Mouse (Mus musculus) stomach, postnatal 0 days (tissue): Measurements from ENCODE around the gene Gm19345. TPM values are rescaled to one million over a fixed set of nuclear protein-coding genes. Genes with fewer than 3 reads are reported as not detected.

Source experiments
- ATAC-seq: fragments of 200-750 bp; cut with Nextera tagmentation; 2 replicates; pipeline ENCODE4 v1.8.0; 2017; ENCODE audit not compliant: low FRiP score, low TSS enrichment
- DNase-seq: peaks from one replicate; pipeline ENCODE4 v3.0.0-alpha.2; 2016; ENCODE audit warnings: low spot score
- H3K27ac ChIP-seq: fragments of 300-500 bp; sonication (generic); replicated peaks from 2 replicates; pipeline ENCODE4 v1.5.1; 2014; ENCODE audit warnings: mild to moderate bottlenecking, control low read depth
- H3K27me3 ChIP-seq: fragments of 300-500 bp; sonication (generic); 2 replicates; pipeline ENCODE4 v1.6.1; 2014; ENCODE audit warnings: low read length; ENCODE audit not compliant: control insufficient read depth, insufficient read depth
- H3K36me3 ChIP-seq: fragments of 300-500 bp; sonication (generic); 2 replicates; pipeline ENCODE4 v1.6.1; 2014; ENCODE audit warnings: low read length, mixed read lengths; ENCODE audit not compliant: control insufficient read depth, insufficient read depth
- H3K4me1 ChIP-seq: fragments of 300-500 bp; sonication (generic); replicated peaks from 2 replicates; pipeline ENCODE4 v1.6.1; 2014; ENCODE audit warnings: antibody characterized with exemption; ENCODE audit not compliant: control insufficient read depth, insufficient read depth
- H3K4me2 ChIP-seq: fragments of 300-500 bp; sonication (generic); replicated peaks from 2 replicates; pipeline ENCODE4 v1.6.1; 2014; ENCODE audit warnings: low read depth, mild to moderate bottlenecking, control low read depth, moderate library complexity
- H3K4me3 ChIP-seq: fragments of 300-500 bp; sonication (generic); 2 replicates; pipeline ENCODE4 v1.5.1; 2014; ENCODE audit warnings: low read depth, low read length, control low read depth
- H3K9ac ChIP-seq: fragments of 300-500 bp; sonication (generic); 2 replicates; pipeline ENCODE4 v1.6.1; 2014; ENCODE audit warnings: mild to moderate bottlenecking, low read length, control low read depth, mixed read lengths
- H3K9me3 ChIP-seq: fragments of 300-500 bp; sonication (generic); 2 replicates; pipeline ENCODE4 v1.6.1; 2016; ENCODE audit warnings: low read length; ENCODE audit not compliant: control insufficient read depth
- CTCF ChIP-seq: IDR thresholded peaks from 2 replicates; pipeline ENCODE4 v1.5.1; 2016; ENCODE audit warnings: antibody characterized with exemption, low read depth, mild to moderate bottlenecking, moderate library complexity
- EP300 ChIP-seq: optimal IDR thresholded peaks from 2 replicates; pipeline ENCODE3; 2016; ENCODE audit warnings: antibody characterized with exemption
- WGBS: fragments of 180-500 bp; shearing (Covaris S2); extraction: QIAGEN DNeasy Blood & Tissue Kit; methylation state at CpG from one replicate; pipeline ENCODE4 v1.1.7; 2014; 5-methylcytosine and 5-hydroxymethylcytosine counted together
- polyA plus RNA-seq: library from polyadenylated mRNA; unstranded; fragments of >200 nt; fragmentation: Nextera tagmentation; extraction: Ambion mirVana; gene quantifications from 2 replicates; pipeline ENCODE4 v1.2.1, GENCODE M21; 2015

Gene Gm19345
- polyA plus RNA-seq, 1 experiment from 2014 or later: 0.41 TPM

GRCm38 (mm10) chr7:19859740-19860139 is 7.9 kb downstream of the Gm19345 start:
- ATAC-seq (no peak), DNase-seq (no peak)
- H3K4me1 ChIP-seq: no peaks in the 10 kb centered on the region
- H3K9me3 ChIP-seq: no peaks in the 10 kb centered on the region
- no peaks in the 10 kb centered on the region for H3K27me3 ChIP-seq
- H3K4me3 ChIP-seq: no peak overlapping the region
- H3K9ac ChIP-seq: no peak overlapping the region
- H3K27ac ChIP-seq: no peak overlapping the region
- WGBS: 53% methylated on average over 10 of the region's 10 CpGs
- TF ChIP-seq CTCF (no peak), EP300 (no peak)
- H3K36me3 ChIP-seq: no peaks in the 10 kb centered on the region
- no peak overlapping the region for H3K4me2 ChIP-seq

- Histone ChIP-seq H3K9me3 (no peaks in the 10 kb centered on the region), H3K27me3 (no peaks in the 10 kb centered on the region), H3K9ac (no peak within 1 kb of the TSS), H3K4me2 (no peak within 1 kb of the TSS), H3K36me3 (no peaks in the 10 kb centered on the region), H3K27ac (no peak within 1 kb of the TSS), H3K4me3 (no peak within 1 kb of the TSS), H3K4me1 (no peaks in the 10 kb centered on the region)
- TF ChIP-seq CTCF (no peak), EP300 (no peak)
- DNase-seq (no peak), ATAC-seq (no peak)
- WGBS: 81% methylated on average over 9 of the region's 9 CpGs
Measured at GRCm38 (mm10) chr7:19861199-19861598, 9.4 kb downstream of the Gm19345 start, which contains the start of gene Ceacam16. Gene Ceacam16, minus strand, starts transcription at chr7:19861299.

GRCm38 (mm10) chr7:19864241-19864640 is 12.4 kb downstream of the Gm19345 start:
- H3K4me1 ChIP-seq: no peaks in the 10 kb centered on the region
- H3K27ac ChIP-seq: no peak overlapping the region
- H3K9ac ChIP-seq: no peak overlapping the region
- no peak overlapping the region for H3K4me3 ChIP-seq
- WGBS: 27% methylated on average over 2 of the region's 2 CpGs
- ATAC-seq: peak; percentile 24; the same call in 1 of the 2 replicates
- H3K4me2 ChIP-seq: no peak overlapping the region
- TF ChIP-seq CTCF: no peak
- no peak for TF ChIP-seq EP300
- no peaks in the 10 kb centered on the region for H3K27me3 ChIP-seq
- no peak for DNase-seq
- H3K9me3 ChIP-seq: no peaks in the 10 kb centered on the region
- no peaks in the 10 kb centered on the region for H3K36me3 ChIP-seq

GRCm38 (mm10) chr7:19865246-19866036 is 13.6 kb downstream of the Gm19345 start:
- whole genome bisulfite sequencing: 65% methylated on average over 8 of the region's 8 CpGs
- TF ChIP-seq EP300 (no peak), CTCF (no peak)
- no peak overlapping the region for H3K27ac ChIP-seq
- no peaks in the 10 kb centered on the region for H3K4me1 ChIP-seq
- no peak overlapping the region for H3K9ac ChIP-seq
- no peak for DNase-seq
- H3K36me3 ChIP-seq: no peaks in the 10 kb centered on the region
- no peaks in the 10 kb centered on the region for H3K9me3 ChIP-seq
- no peak overlapping the region for H3K4me2 ChIP-seq
- ATAC-seq: no peak
- H3K4me3 ChIP-seq: no peak overlapping the region
- no peaks in the 10 kb centered on the region for H3K27me3 ChIP-seq

GRCm38 (mm10) chr7:19866490-19866889 is 14.7 kb downstream of the Gm19345 start:
- Histone ChIP-seq H3K36me3 (no peaks in the 10 kb centered on the region), H3K27me3 (no peaks in the 10 kb centered on the region), H3K9ac (no peak overlapping the region), H3K4me3 (no peak overlapping the region), H3K4me1 (no peaks in the 10 kb centered on the region), H3K4me2 (no peak overlapping the region), H3K9me3 (no peaks in the 10 kb centered on the region), H3K27ac (no peak overlapping the region)
- TF ChIP-seq CTCF (no peak), EP300 (no peak)
- no peak for ATAC-seq
- 88% methylated on average over 6 of the region's 6 CpGs for WGBS
- no peak for DNase-seq

GRCm38 (mm10) chr7:19867751-19868399 is 16.1 kb downstream of the Gm19345 start:
- no peak overlapping the region for H3K4me2 ChIP-seq
- peak; percentile 47; the same call in 1 of the 2 replicates for ATAC-seq
- H3K4me1 ChIP-seq: no peaks in the 10 kb centered on the region
- no peak overlapping the region for H3K9ac ChIP-seq
- TF ChIP-seq CTCF (no peak), EP300 (no peak)
- no peak overlapping the region for H3K27ac ChIP-seq
- no peaks in the 10 kb centered on the region for H3K27me3 ChIP-seq
- DNase-seq: peak; percentile 48
- H3K4me3 ChIP-seq: no peak overlapping the region
- no peaks in the 10 kb centered on the region for H3K9me3 ChIP-seq
- WGBS: 65% methylated on average over 16 of the region's 16 CpGs
- H3K36me3 ChIP-seq: no peaks in the 10 kb centered on the region
